Mouse (Mus musculus) E14TG2a.4 (cell line): Measurements from ENCODE around the gene Vrk1.

Experiments
- H3K27me3 ChIP-seq: 2 replicates; pipeline ENCODE4 v1.6.1; 2014; ENCODE audit warnings: low read length, control low read depth; ENCODE audit not compliant: insufficient read depth
- H3K36me3 ChIP-seq: 2 replicates; pipeline ENCODE4 v1.6.1; 2014; ENCODE audit warnings: low read length, control low read depth; ENCODE audit not compliant: insufficient read depth
- H3K4me1 ChIP-seq: replicated peaks from 2 replicates; pipeline ENCODE4 v1.6.1; 2014; ENCODE audit warnings: low read depth, low read length, control low read depth
- H3K4me3 ChIP-seq: replicated peaks from 2 replicates; pipeline ENCODE4 v1.5.1; 2014; ENCODE audit warnings: mild to moderate bottlenecking, low read length
- H3K9me3 ChIP-seq: 2 replicates; pipeline ENCODE4 v1.6.1; 2014; ENCODE audit warnings: low read length, control low read depth
- CTCF ChIP-seq: conservative IDR thresholded peaks from 2 replicates; pipeline ENCODE4 v1.5.1; 2014; ENCODE audit warnings: low read length
- NANOG ChIP-seq: IDR thresholded peaks from 2 replicates; pipeline ENCODE4 v1.6.1; 2014; ENCODE audit warnings: borderline replicate concordance, low read length, mixed read lengths
- POU5F1 ChIP-seq: IDR thresholded peaks from 2 replicates; pipeline ENCODE4 v1.6.1; 2014; ENCODE audit warnings: low read length, borderline replicate concordance

Vrk1 gene

DNA sequence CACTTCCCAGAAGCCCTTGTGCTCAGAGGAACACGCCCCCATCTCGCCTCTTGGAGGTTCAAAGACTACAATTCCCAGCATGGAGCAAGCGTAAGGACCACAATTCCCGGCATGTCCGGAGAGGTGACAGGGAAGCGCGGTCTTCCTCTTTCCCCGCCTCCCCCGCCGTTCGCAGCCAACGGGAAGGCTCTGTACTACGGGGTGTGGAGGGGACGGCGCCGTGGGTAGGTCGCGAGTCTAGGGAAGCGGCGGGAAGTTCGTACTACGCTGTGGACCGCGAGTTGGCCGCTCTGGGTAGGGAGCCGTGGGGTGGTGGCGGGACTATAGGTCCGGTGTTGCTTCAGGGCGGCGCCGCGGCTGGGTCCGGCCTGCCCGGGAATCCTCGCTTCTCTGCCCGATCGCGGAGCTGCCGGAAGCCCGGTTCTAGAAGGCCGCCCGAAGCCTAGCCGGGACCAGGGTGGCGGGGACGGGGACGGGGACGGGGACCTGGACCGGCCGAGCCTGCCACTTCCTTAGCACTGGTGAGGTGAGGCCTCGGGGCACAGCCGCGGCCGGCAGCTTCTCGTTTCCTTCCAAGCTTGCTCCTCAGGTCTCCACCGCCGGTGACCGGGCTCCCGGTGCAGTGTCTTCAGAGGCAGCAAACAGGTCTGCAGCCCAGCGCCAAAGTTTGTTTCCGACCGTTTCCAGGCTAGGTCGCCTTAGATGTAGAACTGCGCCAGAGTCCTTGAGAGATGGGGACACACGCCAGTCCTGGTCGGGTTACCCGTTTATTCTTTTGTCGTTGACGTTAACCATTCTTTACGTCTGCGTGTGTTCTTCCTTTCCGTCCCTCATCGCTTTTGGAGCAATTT, at the start of gene Vrk1:
Vrk1 (plus strand) TSS at position 164 of the 851 bp plus-strand sequence.
- peaks cover 4% of the 10 kb centered on the region for H3K9me3 ChIP-seq
- peak within 1 kb of the TSS; percentile 93 for H3K4me3 ChIP-seq
- peaks cover 13% of the 10 kb centered on the region for H3K36me3 ChIP-seq
- peaks cover 8% of the 10 kb centered on the region for H3K27me3 ChIP-seq
- TF ChIP-seq CTCF (no peak), NANOG (no peak), POU5F1 (no peak)
- peaks cover 50% of the 10 kb centered on the region for H3K4me1 ChIP-seq

- H3K9me3 ChIP-seq: no peaks in the 10 kb centered on the region
- H3K4me3 ChIP-seq: no peak overlapping the region
- H3K27me3 ChIP-seq: peaks cover 38% of the 10 kb centered on the region
- H3K36me3 ChIP-seq: no peaks in the 10 kb centered on the region
- TF ChIP-seq NANOG: no peak
- no peak for TF ChIP-seq POU5F1
- TF ChIP-seq CTCF: no peak
- H3K4me1 ChIP-seq: peaks cover 19% of the 10 kb centered on the region
These were observed 49.3 kb upstream of the Vrk1 start for GRCm38 (mm10) chr12:105960592-105961330.

DNA sequence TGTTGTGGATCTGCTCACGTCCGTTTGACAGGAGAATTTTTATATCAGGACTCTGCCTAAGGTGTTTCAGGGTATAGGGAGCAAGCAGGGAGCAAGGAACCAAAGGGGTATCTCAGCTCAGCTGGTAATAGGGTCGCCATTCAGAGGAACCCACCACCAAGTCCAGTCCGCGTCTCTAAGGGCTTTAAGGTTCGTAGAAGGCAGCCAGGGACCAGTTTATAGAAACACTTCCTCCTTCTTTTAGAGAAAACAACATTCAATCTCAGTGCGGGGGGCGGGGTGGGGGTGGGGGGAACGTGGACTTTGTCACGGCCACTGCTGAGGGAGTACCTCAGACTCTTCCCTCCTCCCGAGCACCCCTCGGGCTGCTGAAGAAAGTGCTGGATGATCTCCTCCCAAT, 48.4 kb upstream of the Vrk1 start:
- Histone ChIP-seq H3K4me1 (peaks cover 15% of the 10 kb centered on the region), H3K36me3 (no peaks in the 10 kb centered on the region), H3K9me3 (no peaks in the 10 kb centered on the region), H3K27me3 (peaks cover 35% of the 10 kb centered on the region), H3K4me3 (no peak overlapping the region)
- no peak for TF ChIP-seq CTCF
- no peak for TF ChIP-seq POU5F1
- no peak for TF ChIP-seq NANOG

- H3K4me1 ChIP-seq: peaks cover 21% of the 10 kb centered on the region
- TF ChIP-seq POU5F1: no peak
- peak; percentile 94 for TF ChIP-seq CTCF
- peak overlapping the region; percentile 77 for H3K4me3 ChIP-seq
- peaks cover 35% of the 10 kb centered on the region for H3K27me3 ChIP-seq
- H3K36me3 ChIP-seq: no peaks in the 10 kb centered on the region
- no peaks in the 10 kb centered on the region for H3K9me3 ChIP-seq
These were observed 47.7 kb upstream of the Vrk1 start for GRCm38 (mm10) chr12:105962103-105963011.

- Histone ChIP-seq H3K4me1 (peaks cover 28% of the 10 kb centered on the region), H3K9me3 (no peaks in the 10 kb centered on the region), H3K4me3 (peak overlapping the region; percentile 77), H3K27me3 (peaks cover 35% of the 10 kb centered on the region), H3K36me3 (no peaks in the 10 kb centered on the region)
- TF ChIP-seq CTCF: no peak
- no peak for TF ChIP-seq NANOG
- no peak for TF ChIP-seq POU5F1
These were observed 46.9 kb upstream of the Vrk1 start for GRCm38 (mm10) chr12:105963012-105963572.

DNA sequence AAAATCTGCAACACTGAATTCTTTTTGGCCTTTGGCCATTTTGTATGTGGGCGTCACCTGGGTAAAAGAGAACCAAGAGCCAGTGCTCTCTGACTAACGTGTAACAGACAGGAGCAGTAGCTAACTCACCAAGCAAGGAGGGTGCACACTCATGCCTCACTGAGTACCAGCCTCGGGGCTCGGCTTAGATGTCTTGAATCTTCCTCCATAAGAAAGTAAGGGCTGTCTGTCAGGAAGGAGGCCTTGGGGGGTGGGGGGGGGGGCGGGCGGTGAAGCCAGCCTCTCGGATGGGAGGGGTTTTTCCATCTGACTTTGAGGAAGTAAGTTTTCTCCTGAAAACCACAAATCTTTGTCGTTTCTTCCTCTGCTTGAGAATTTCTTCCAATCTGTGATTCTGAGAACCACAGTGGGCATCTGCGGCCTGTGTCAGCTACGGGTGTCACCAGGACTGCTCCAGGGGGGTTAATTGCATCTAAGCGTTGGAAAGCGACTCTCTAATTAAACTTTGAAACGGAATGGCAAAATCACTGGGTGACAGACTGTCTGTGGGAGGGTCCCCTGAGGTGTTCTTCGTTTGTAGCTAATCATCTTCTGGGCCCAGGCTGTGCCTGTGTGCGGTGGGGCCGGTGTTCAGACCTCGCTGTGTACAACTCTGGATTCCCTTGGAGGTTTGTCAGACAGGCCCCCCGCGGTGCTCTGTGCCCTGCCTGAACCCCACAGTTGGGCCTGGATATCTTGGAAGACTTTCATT, 43.0 kb upstream of the Vrk1 start:
- TF ChIP-seq CTCF (no peak), POU5F1 (no peak), NANOG (no peak)
- peak overlapping the region; percentile 41; the same call in 1 of the 2 replicates for H3K4me3 ChIP-seq
- H3K27me3 ChIP-seq: peaks cover 32% of the 10 kb centered on the region
- H3K36me3 ChIP-seq: no peaks in the 10 kb centered on the region
- peaks cover 36% of the 10 kb centered on the region for H3K4me1 ChIP-seq
- H3K9me3 ChIP-seq: peaks cover 3% of the 10 kb centered on the region; the same call in 1 of the 2 replicates

DNA sequence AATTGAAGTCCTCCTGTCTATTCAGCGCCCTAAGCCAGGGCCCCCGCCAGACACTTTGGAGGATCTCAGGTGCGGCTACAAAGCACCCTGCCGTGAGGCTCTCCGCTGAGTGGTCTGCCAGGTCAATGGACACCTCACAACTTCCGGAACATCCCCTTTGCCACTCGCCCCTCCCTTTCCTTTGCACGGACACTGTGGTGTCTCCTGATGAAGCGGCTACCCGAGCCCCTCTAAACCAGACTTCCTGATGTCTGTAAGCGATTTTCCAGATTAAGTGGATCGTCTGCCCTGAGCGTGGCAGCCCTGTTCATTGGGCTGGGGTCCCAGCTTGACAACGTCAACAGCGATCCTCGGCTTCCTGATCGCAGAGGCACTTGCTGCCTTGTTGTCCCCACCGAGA, 42.2 kb upstream of the Vrk1 start:
- no peaks in the 10 kb centered on the region for H3K36me3 ChIP-seq
- peak overlapping the region; percentile 41 for H3K4me3 ChIP-seq
- peaks cover 6% of the 10 kb centered on the region; the same call in 1 of the 2 replicates for H3K9me3 ChIP-seq
- peaks cover 31% of the 10 kb centered on the region for H3K27me3 ChIP-seq
- TF ChIP-seq POU5F1 (no peak), CTCF (no peak), NANOG (no peak)
- H3K4me1 ChIP-seq: peaks cover 30% of the 10 kb centered on the region
